Mouse (Mus musculus) lung, postnatal 0 days (tissue): ENCODE measurements around the gene Cytip. TPM values are rescaled to one million over a fixed set of nuclear protein-coding genes. Genes with fewer than 3 reads are reported as not detected.

Experiments
- ATAC-seq: fragments of 200-750 bp; cut with Nextera tagmentation; 2 replicates; pipeline ENCODE4 v1.8.0; 2017; ENCODE audit warnings: moderate library complexity
- DNase-seq: peaks from one replicate; pipeline ENCODE4 v3.0.0-alpha.2; 2016; ENCODE audit warnings: low spot score
- H3K27ac ChIP-seq: fragments of 300-500 bp; sonication (generic); 2 replicates; pipeline ENCODE4 v1.5.1; 2014; ENCODE audit warnings: antibody characterized with exemption, mild to moderate bottlenecking, low read length, mixed read lengths
- H3K27me3 ChIP-seq: fragments of 300-500 bp; sonication (generic); replicated peaks from 2 replicates; pipeline ENCODE4 v1.6.1; 2014; ENCODE audit warnings: low read length, mixed read lengths; ENCODE audit not compliant: insufficient read depth
- H3K36me3 ChIP-seq: fragments of 300-500 bp; sonication (generic); 2 replicates; pipeline ENCODE4 v1.6.1; 2014; ENCODE audit warnings: low read length, mixed read lengths; ENCODE audit not compliant: insufficient read depth
- H3K4me1 ChIP-seq: fragments of 300-500 bp; sonication (generic); 2 replicates; pipeline ENCODE4 v1.6.1; 2014; ENCODE audit warnings: antibody characterized with exemption, low read depth, low read length, mixed read lengths; ENCODE audit not compliant: insufficient read depth
- H3K4me2 ChIP-seq: fragments of 300-500 bp; sonication (generic); replicated peaks from 2 replicates; pipeline ENCODE4 v1.6.1; 2014; ENCODE audit warnings: low read depth, mild to moderate bottlenecking, low read length, moderate library complexity, mixed read lengths
- H3K4me3 ChIP-seq: fragments of 300-500 bp; sonication (generic); 2 replicates; pipeline ENCODE4 v1.5.1; 2014; ENCODE audit warnings: low read depth, low read length
- H3K9ac ChIP-seq: fragments of 300-500 bp; sonication (generic); replicated peaks from 2 replicates; pipeline ENCODE4 v1.6.1; 2014; ENCODE audit warnings: low read depth, mild to moderate bottlenecking
- H3K9me3 ChIP-seq: fragments of 300-500 bp; sonication (generic); 2 replicates; pipeline ENCODE4 v1.6.1; 2016; ENCODE audit warnings: low read length, mixed read lengths
- CTCF ChIP-seq: IDR thresholded peaks from 2 replicates; pipeline ENCODE4 v1.5.1; 2016; ENCODE audit warnings: antibody characterized with exemption, mild to moderate bottlenecking
- EP300 ChIP-seq: IDR thresholded peaks from 2 replicates; pipeline ENCODE4 v1.6.1; 2016; ENCODE audit warnings: antibody characterized with exemption, mild to moderate bottlenecking, control low read depth
- WGBS: fragments of 180-500 bp; shearing (Covaris S2); extraction: QIAGEN DNeasy Blood & Tissue Kit; methylation state at CpG from one replicate; pipeline ENCODE4 v1.1.7; 2014; 5-methylcytosine and 5-hydroxymethylcytosine counted together
- polyA plus RNA-seq: library from polyadenylated mRNA; unstranded; fragments of >200 nt; fragmentation: Nextera tagmentation; extraction: Ambion mirVana; gene quantifications from 2 replicates; pipeline ENCODE4 v1.2.1, GENCODE M21; 2015

The Cytip gene
- 16.3 and 19.0 TPM in 2 replicates for polyA plus RNA-seq

GRCm38 (mm10) chr2:58195346-58195745 lies at the start of gene Cytip:
Gene Cytip, minus strand, starts transcription at chr2:58195532.
- Histone ChIP-seq H3K9ac (no peak within 1 kb of the TSS), H3K27me3 (no peaks in the 10 kb centered on the region), H3K36me3 (no peaks in the 10 kb centered on the region), H3K4me2 (0 out of 2 replicates have a peak within 1 kb of the TSS, but pooled peaks have one; percentile 12), H3K4me1 (0 out of 2 replicates have a peak, but pooled peaks cover 5% of the 10 kb centered on the region), H3K27ac (peak within 1 kb of the TSS; percentile 11; the same call in 1 of the 2 replicates), H3K4me3 (no peak within 1 kb of the TSS), H3K9me3 (no peaks in the 10 kb centered on the region)
- TF ChIP-seq CTCF: no peak
- peak; percentile 83 for TF ChIP-seq EP300
- DNase-seq (peak; percentile 87), ATAC-seq (peak; percentile 92)
- 45% methylated on average over 4 of the region's 4 CpGs for WGBS

DNA sequence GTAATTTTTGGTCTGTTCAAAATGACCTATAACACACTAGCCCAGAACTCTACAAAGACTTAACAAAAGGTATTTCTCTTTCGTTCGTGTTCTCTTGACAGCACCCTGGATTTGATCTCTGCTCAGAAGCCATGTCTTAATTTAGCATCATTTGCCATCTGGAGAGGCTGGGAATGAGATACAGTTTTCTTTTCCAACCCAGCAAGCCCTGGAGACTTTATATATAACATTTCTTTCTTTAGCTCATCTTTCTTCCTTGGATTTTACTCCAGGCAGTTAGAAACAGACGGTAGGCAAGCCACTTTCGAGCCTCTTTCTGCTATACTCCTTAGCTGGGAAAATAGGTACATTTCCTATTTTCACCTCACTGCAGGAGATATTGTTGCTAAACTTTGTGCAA lies 45.3 kb upstream of the Cytip start:
- ATAC-seq: no peak
- Histone ChIP-seq H3K9ac (no peak overlapping the region), H3K36me3 (no peaks in the 10 kb centered on the region), H3K9me3 (no peaks in the 10 kb centered on the region), H3K27me3 (no peaks in the 10 kb centered on the region), H3K4me2 (no peak overlapping the region), H3K4me3 (no peak overlapping the region), H3K4me1 (no peaks in the 10 kb centered on the region), H3K27ac (no peak overlapping the region)
- WGBS: 79% methylated on average over 4 of the region's 4 CpGs
- no peak for TF ChIP-seq CTCF
- TF ChIP-seq EP300: no peak
- DNase-seq: no peak

DNA sequence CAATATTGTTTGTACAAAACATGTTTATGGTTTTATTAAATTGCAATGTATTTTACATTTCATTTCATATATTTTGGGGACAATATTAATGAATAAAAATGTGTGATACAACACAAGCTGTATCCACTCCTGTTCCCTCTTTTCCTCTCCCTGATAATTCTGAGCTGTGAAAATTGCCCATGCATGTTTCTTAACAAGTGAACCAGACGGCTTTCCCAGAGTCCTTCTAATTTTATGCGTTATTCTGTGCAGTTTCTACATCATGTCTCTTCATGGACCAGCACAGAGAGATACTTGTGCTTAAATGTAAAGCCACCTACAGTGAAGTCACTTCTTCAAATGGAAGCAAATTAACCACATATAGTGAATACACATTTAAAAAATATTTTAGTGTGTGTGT lies 42.2 kb upstream of the Cytip start:
- no peak overlapping the region for H3K4me3 ChIP-seq
- H3K4me2 ChIP-seq: no peak overlapping the region
- WGBS: 65% methylated on average over 2 of the region's 2 CpGs
- H3K36me3 ChIP-seq: no peaks in the 10 kb centered on the region
- no peak overlapping the region for H3K27ac ChIP-seq
- H3K27me3 ChIP-seq: no peaks in the 10 kb centered on the region
- H3K9ac ChIP-seq: no peak overlapping the region
- H3K4me1 ChIP-seq: no peaks in the 10 kb centered on the region
- no peak for TF ChIP-seq CTCF
- no peak for TF ChIP-seq EP300
- H3K9me3 ChIP-seq: no peaks in the 10 kb centered on the region
- ATAC-seq: no peak
- DNase-seq: no peak

- peak; percentile 23; the same call in 1 of the 2 replicates for TF ChIP-seq EP300
- peak; percentile 79 for TF ChIP-seq CTCF
- ATAC-seq (no peak), DNase-seq (peak; percentile 57)
- Histone ChIP-seq H3K9me3 (no peaks in the 10 kb centered on the region), H3K4me2 (no peak overlapping the region), H3K4me3 (no peak overlapping the region), H3K4me1 (0 out of 2 replicates have a peak, but pooled peaks cover 5% of the 10 kb centered on the region), H3K27me3 (no peaks in the 10 kb centered on the region), H3K36me3 (no peaks in the 10 kb centered on the region), H3K27ac (no peak overlapping the region), H3K9ac (no peak overlapping the region)
- WGBS: 43% methylated on average over 6 of the region's 6 CpGs
Observed at GRCm38 (mm10) chr2:58199442-58199841, 4.1 kb upstream of the Cytip start.

- 56% methylated on average over 1 of the region's 1 CpGs for WGBS
- DNase-seq: no peak
Observed at GRCm38 (mm10) chr2:58196880-58197279, 1.5 kb upstream of the Cytip start.

GRCm38 (mm10) chr2:58194422-58195115 lies 763 bp downstream of the Cytip start:
- no peaks in the 10 kb centered on the region for H3K36me3 ChIP-seq
- H3K27ac ChIP-seq: peak overlapping the region; percentile 11; the same call in 1 of the 2 replicates
- TF ChIP-seq CTCF (no peak), EP300 (no peak)
- no peak overlapping the region for H3K4me3 ChIP-seq
- no peak for ATAC-seq
- no peak for DNase-seq
- H3K9me3 ChIP-seq: no peaks in the 10 kb centered on the region
- 0 out of 2 replicates have a peak, but pooled peaks cover 5% of the 10 kb centered on the region for H3K4me1 ChIP-seq
- WGBS: 77% methylated on average over 10 of the region's 10 CpGs
- no peaks in the 10 kb centered on the region for H3K27me3 ChIP-seq
- H3K9ac ChIP-seq: no peak overlapping the region
- 0 out of 2 replicates have a peak overlapping the region, but pooled peaks have one; percentile 12 for H3K4me2 ChIP-seq

More at GRCm38 (mm10) chr2:58196880-58197279, 1.5 kb upstream of the Cytip start:
- H3K9ac ChIP-seq: no peak overlapping the region
- H3K9me3 ChIP-seq: no peaks in the 10 kb centered on the region
- no peak overlapping the region for H3K27ac ChIP-seq
- 0 out of 2 replicates have a peak, but pooled peaks cover 5% of the 10 kb centered on the region for H3K4me1 ChIP-seq
- no peaks in the 10 kb centered on the region for H3K27me3 ChIP-seq
- H3K4me2 ChIP-seq: no peak overlapping the region
- TF ChIP-seq CTCF (no peak), EP300 (no peak)
- H3K36me3 ChIP-seq: no peaks in the 10 kb centered on the region
- ATAC-seq: no peak
- no peak overlapping the region for H3K4me3 ChIP-seq
